Mouse (Mus musculus): ENCODE measurements around the gene Taf8.

Taf8 gene

GRCm38 (mm10) chr17:47450880-47451565, 51.1 kb downstream of the Taf8 start:
- DNase-seq = no peak

GRCm38 (mm10) chr17:47450239-47450638, 51.9 kb downstream of the Taf8 start:
- no peak for DNase-seq

- DNase-seq = no peak
These were observed 52.7 kb downstream of the Taf8 start for GRCm38 (mm10) chr17:47449432-47449831.

DNA sequence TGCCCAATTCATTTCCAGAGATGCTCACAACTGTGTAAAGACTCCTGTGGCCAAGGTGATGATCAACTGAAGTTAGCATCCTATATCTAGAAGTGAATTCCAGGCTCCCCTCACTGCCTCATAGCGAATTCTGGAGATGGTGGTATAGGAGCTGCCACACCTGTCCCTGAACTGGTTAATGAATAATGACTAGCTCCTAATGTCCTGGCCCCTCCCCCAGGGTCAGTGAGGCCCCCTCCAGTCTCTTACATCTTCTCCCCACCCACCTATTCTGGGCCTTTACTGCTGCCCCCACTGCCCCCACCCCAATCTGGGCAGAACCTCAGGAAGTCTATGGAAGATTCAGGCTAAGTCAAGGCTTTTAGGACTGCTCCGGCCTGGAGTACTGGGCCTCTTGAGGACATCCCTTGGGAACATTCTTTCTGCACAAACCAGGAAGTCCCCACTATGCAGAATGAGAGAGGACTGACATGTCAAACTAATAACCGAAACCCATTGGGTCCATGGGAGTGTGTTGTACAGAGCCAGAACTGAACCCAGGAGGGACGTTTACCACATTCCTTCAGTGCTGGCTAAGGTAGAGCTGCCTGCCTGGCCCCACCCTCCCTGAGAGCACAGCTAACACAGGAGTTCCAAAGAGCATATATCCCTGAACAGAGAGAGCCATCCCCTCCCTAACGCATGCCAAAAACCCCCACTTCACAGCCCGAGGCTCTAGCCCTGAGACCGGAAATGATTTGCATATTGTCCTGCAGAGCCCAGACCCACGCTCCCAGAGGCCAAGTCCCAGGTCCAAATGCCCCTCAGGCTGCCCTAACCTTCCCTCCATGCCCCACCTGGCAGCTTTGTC, 53.3 kb downstream of the Taf8 start:
- DNase-seq = no peak

- no peak for DNase-seq
These were observed 55.5 kb downstream of the Taf8 start for GRCm38 (mm10) chr17:47446561-47446960.

DNA sequence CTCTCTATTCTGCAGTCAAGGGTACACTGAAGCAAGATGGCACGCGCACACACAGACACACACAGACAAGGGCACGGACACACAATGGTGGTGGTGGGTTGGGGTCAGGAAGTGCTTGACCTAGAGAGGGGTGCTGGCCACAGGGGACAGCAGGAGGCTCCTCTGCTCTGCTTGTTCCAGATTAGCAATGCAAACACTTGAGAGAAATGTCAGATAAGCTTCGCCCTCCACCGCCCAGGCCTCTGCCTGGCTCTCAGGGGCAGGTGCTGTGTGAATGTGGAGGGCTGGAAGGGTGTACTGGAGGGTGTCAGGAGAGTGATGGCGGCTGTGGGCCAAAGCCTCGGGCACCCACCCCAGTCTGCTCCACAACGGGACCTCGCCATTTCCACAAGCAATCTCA, 56.1 kb downstream of the Taf8 start:
- DNase-seq = no peak

GRCm38 (mm10) chr17:47445518-47445917, 56.6 kb downstream of the Taf8 start:
- no peak for DNase-seq

DNA sequence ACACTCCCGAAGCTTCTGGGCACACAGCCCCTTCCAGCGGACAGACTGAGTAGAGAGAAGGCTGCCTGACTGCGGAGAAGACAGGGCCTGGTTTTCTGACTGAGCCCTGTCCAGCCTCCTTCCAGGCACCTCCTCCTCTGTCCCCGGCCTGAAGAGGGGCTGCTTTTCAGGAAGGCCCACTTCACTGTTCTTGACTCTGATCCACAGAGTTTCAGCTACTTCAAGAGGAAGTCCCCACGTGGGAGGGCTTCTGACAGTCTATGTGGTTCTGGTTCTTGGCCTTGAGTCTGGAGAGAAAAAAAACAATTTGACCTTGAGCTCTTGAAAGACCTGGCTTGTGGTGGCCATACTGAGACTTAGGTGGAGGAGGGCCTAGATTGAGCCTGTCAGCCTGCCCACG, 58.0 kb downstream of the Taf8 start:
- DNase-seq = no peak

DNA sequence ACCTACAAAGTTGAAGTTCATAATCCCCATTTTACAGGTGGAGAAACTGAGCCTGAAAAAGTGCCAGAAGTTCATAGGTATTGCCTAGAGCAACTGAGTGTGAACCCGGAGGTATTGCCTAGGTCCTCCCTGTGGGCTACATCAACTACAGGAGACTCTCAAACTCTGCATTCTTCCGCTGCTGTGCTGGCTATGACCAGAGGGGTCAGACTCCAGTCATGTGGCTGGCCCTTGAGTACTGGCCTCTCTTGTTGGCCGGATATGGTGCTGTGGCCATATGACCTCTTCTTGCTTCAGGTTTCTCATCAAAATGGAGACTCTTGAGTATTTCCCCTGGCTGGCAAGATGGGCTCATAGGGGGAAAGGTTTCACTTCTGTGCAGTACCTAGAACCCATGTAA, 59.8 kb downstream of the Taf8 start:
- no peak for DNase-seq

- no peak for DNase-seq
These were observed 60.6 kb downstream of the Taf8 start for GRCm38 (mm10) chr17:47441296-47442051.

- no peak for DNase-seq
These were observed 61.7 kb downstream of the Taf8 start for GRCm38 (mm10) chr17:47440359-47440890.

DNA sequence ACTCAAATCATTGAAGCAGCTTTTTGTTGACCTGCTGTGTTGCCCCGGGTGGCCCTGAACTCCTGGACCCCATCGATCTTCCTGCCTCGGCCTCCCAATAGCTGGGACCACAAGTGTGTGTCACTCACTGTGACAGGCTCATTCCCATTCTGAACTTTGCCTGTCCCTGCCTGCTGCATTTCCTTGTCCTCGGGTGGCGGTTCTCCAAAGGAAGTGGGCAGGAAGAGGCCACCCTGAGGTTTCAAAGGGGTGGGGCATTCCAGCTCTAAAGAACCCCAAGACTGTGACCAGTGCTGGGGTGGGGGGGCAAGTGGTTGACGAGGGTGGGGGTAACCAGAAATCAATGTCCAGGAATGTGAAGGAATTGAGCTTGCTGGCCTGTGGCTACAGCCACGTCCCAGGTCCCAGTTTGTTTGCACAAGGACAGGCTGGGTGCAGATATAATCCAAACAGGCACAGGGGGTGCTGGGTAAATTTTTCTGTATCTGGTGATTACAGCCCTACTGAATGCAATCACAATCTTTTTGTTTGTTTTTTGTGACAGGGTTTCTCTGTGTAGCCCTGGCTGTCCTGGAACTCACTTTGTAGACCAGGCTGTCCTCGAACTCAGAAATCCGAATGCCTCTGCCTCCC, 62.6 kb downstream of the Taf8 start:
- DNase-seq = no peak

- no peak for DNase-seq
These were observed 63.5 kb downstream of the Taf8 start for GRCm38 (mm10) chr17:47438611-47439010.

DNA sequence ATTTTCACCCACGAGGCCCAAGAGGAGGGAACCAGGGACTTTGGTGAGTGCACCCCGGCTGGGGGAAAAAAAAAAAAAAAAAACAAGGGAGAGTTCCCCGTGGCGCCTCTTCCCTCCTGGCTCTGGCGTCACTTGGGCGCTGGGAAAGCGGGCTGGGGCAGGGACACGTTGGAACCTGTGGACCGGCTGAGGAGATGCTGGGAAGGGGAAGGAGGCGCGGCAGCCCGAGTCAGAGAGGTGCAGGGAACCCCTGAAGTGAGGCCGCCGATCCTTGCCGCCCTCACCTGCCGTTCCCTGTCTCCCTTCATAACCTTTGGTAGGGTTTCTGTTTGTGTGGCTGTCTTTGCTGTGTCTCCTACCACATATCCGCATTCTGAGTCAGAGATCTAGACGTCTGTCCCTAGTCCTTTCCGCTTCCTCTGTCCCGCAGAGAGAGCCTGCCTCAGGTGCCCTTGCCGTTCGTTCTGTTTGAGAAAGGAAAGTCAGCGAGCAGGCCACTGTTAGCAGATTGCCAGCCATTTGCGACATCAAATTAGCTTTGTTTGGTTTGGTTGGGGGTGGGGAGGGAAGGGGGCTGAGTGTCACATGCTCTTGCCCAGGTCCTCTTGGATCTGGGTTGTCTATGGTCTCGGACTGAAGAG, 65.1 kb downstream of the Taf8 start, which contains the start of gene 1700001C19Rik:
Gene 1700001C19Rik, minus strand, starts transcription at position 470 of the 641 bp plus-strand sequence.
- DNase-seq = no peak

DNA sequence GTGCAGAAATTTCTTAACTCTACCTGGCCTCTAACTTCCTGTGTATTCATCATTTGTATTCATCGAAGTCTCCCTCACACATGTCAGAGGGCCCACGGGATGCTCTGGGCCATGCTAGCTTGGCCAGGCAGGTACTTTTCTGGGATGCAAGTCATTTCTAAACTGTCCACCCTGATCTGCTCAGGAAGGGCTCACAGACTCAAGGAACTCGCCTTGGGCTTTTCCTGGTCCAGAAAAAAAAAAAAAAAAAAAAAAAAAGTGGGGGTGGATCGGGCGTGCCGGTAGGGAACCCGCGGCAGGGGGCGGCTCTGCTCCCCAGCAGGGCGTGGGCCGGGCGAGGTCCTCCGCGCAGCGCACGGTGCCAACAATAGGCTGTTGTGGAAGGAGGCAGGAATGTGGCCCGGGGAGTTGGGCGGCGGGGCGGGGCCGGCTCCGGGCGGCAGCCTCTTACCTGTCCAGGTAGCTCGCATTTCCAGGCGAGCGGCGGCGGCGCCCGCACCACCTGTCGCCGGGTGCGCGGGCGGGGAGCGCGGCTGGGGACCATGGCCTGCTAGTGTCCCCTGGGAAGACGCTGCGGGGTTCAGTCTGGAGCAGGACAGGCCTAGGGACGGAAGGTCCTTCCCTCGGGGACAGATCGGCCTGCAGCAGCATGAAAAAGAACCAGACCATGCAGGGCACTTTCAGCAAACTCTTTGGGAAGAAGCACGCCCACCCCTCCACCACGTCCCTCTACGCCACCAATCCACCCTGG, 65.8 kb downstream of the Taf8 start, which contains the start of gene AI661453:
Gene AI661453, plus strand, starts transcription at position 460 of the 751 bp plus-strand sequence.
- DNase-seq = no peak

All from cerebellum, adult 11 months (tissue).